Comparison of ENCODE assay signal across 21 mouse cellular contexts in the genomic region with DNA sequence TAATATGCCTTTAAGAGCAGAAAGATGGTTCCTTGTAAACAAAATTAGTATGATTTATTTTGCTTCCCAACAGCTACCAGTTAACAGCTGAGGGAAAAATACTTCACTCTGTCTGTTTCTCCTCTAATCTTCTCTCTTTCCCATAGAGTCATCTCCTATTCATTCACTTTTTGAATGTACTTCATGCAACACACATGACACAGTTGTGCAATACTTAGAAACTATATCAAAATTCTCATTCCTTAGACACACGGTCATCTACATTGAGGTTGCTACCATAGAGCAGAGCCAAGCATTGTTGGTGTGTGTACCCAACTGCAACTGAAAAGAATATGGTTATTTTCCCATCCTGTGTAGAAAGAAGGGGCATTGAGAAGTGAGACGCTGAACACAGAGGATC.
DNase-seq lines count a peak whose midpoint lies in the region; ATAC-seq and TF ChIP-seq lines count a peak whose summit lies in the region.
"Had no signal": no experiment of that assay in that cellular context is flagged by ENCODE, and none has a peak within 500 bp of the region (broad histone marks: within the 10 kb centered on the region; RNA-seq: fewer than 3 reads in every experiment).

No protein-coding gene starts in this region.

- H3K79me3 ChIP-seq in C2C12 (ENCODE audit: low read depth): no peaks in the 10 kb centered on the region

- no peak for TF ChIP-seq POLR2A in embryonic fibroblast, embryonic 13.5 days (IDR thresholded peaks at IDR 0.05; ENCODE audit: low read depth, low read length)

- ATAC-seq in erythroid progenitor cell, adult 5-6 weeks (replicated peaks; ENCODE audit: low FRiP score, poor library complexity, severe bottlenecking): no peak
- ATAC-seq: forebrain, embryonic 14.5 days; forebrain, embryonic 16.5 days had no signal

- H3K4me1 ChIP-seq in embryonic fibroblast, embryonic 13.5 days (ENCODE audit: control insufficient read depth, insufficient read depth, low read length): peaks cover 2% of the 10 kb centered on the region
- H3K4me1 ChIP-seq: embryonic facial prominence, embryonic 13.5 days; embryonic facial prominence, embryonic 15.5 days; forebrain, embryonic 10.5 days; forebrain, embryonic 12.5 days had no signal

- no peaks in the 10 kb centered on the region for H3K27me3 ChIP-seq in C2C12 (ENCODE audit: control insufficient read depth, insufficient read depth, insufficient read length)
- H3K27me3 ChIP-seq: embryonic facial prominence, embryonic 13.5 days; embryonic facial prominence, embryonic 15.5 days; forebrain, embryonic 12.5 days had no signal

- H3ac ChIP-seq in C2C12 (ENCODE audit: control insufficient read depth, insufficient read length, low read depth): no peak overlapping the region

- peak overlapping the region; percentile 72 for H3K27ac ChIP-seq in embryonic fibroblast, embryonic 13.5 days (ENCODE audit: insufficient read depth, low read length)
- H3K27ac ChIP-seq: embryonic facial prominence, embryonic 13.5 days; embryonic facial prominence, embryonic 15.5 days; forebrain, embryonic 10.5 days; forebrain, embryonic 12.5 days had no signal

- H3K79me2 ChIP-seq in C2C12 (ENCODE audit: control insufficient read depth, insufficient read depth): no peaks in the 10 kb centered on the region

- H3K36me3 ChIP-seq in C2C12 (ENCODE audit: control insufficient read depth, insufficient read depth): no peaks in the 10 kb centered on the region
- H3K36me3 ChIP-seq: embryonic facial prominence, embryonic 13.5 days; embryonic facial prominence, embryonic 15.5 days; forebrain, embryonic 10.5 days; forebrain, embryonic 12.5 days had no signal

- no peak for TF ChIP-seq CTCF in C2C12 (IDR thresholded peaks at IDR 0.05; ENCODE audit: control insufficient read depth, insufficient read depth, insufficient read length)
- no peak for TF ChIP-seq CTCF in embryonic fibroblast, embryonic 13.5 days (IDR thresholded peaks at IDR 0.05; ENCODE audit: borderline replicate concordance, insufficient read depth, low read length)

- no peak overlapping the region for H3K4me3 ChIP-seq in C2C12 (ENCODE audit: insufficient read depth, poor library complexity, severe bottlenecking)
- H3K4me3 ChIP-seq in embryonic fibroblast, embryonic 13.5 days (ENCODE audit: insufficient read depth, low read length): no peak overlapping the region
- H3K4me3 ChIP-seq: embryonic facial prominence, embryonic 13.5 days; embryonic facial prominence, embryonic 15.5 days; forebrain, embryonic 10.5 days; forebrain, embryonic 12.5 days had no signal

- no peak for DNase-seq in cerebellum, postnatal 36 days
- no peak for DNase-seq in spleen, adult 12 weeks (ENCODE audit: low spot score)
- DNase-seq: adrenal gland, adult 2 months; adrenal gland, postnatal 10 days; adrenal gland, postnatal 25 days; B cell, adult 2 months; cerebellum, adult 11 months; cerebellum, adult 18-20 months; cerebellum, adult 8-10 months; cerebellum, postnatal 10 days; cerebellum, postnatal 25 days; embryo, embryonic 11 days had no signal

TF ChIP-seq in C2C12, 6 proteins besides CTCF, POLR2A, EP300 and RAD21:
- TF ChIP-seq FOSL1 (IDR thresholded peaks at IDR 0.05; ENCODE audit: insufficient read depth, low read length, poor library complexity, severe bottlenecking) (no peak), USF1 (IDR thresholded peaks at IDR 0.05; ENCODE audit: low read depth) (no peak), MYOG (IDR thresholded peaks at IDR 0.05; ENCODE audit: control insufficient read depth, extremely low read depth, insufficient read length) (no peak), CEBPB (IDR thresholded peaks at IDR 0.05; ENCODE audit: low read depth) (peak; percentile 79)
